Mouse (Mus musculus): ENCODE results near the gene Rasip1. TPM values are rescaled to one million over a fixed set of nuclear protein-coding genes. Genes with fewer than 3 reads are reported as not detected.
"Not testable (repeated sequence)": the region's sequence is repeated elsewhere in the genome, so short reads cannot be mapped to it uniquely, and the experiment has no call there.

The Rasip1 gene
- total RNA-seq, 2 experiments from 2014 or later: 6.4 to 7.9 TPM

GRCm38 (mm10) chr7:45643441-45644178 lies 16.3 kb downstream of the Rasip1 start:
- DNase-seq (ENCODE audit: low spot score in 2 of 2): peak; percentile 89 to 93

GRCm38 (mm10) chr7:45644183-45644582 lies 16.9 kb downstream of the Rasip1 start:
- peak; percentile 60 to 77 for DNase-seq (ENCODE audit: low spot score in 2 of 2)

DNA sequence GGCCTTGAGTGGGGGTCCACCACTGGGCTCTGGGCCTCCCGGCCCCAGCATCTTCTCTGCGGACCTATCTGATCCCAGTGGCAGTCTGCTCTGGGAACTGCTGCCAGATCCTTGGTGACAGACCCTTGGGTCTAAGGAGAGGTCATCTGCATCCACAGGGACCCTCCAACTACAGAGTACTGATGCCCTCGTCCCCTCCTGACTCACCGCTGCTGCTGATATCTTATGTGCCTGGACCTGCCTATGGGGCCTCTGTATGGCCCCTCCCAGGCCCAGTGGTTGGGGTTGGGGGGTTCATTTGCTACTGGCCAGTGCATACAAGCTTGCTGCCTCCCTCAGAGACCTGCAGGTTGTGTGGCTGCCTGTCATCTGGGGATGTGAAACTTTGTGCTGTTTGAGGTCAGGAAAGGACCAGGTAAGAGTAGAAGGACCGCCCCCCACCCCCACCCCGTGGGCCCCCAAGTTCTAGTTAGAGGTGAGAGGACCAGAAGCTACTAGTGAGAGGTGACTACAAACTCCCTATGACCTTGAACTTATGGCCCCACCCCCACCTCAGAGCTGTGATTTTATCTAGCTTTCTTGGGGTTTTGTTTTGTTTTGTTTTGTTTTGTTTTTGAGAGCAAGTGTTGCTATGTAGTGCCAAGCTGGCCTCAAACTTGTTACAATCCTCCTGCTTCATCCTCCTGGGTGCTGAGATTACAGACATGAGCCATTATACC lies 17.7 kb downstream of the Rasip1 start:
- no peak for DNase-seq (ENCODE audit: low spot score in 2 of 2)

DNA sequence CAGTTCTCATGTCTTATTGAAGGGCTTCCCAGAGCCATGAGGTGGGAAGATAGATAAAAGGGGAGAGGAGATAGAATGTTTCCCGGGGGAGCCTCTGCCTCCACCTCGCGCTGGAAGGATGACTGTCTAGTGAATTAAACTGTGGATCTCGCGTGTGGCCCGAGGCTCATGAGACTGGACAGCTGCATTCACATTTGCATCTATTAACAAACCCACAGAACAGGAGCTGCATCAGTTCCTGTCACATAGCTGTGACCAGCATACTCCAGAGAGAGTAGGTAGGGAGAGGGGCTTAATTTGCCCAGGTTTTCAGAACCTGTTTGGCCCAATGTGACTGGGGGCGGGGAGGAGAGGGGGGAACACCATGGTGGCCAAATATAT lies 18.3 kb downstream of the Rasip1 start:
- no peak for DNase-seq (ENCODE audit: low spot score in 2 of 2)

GRCm38 (mm10) chr7:45646671-45647070 lies 19.4 kb downstream of the Rasip1 start:
- no peak for DNase-seq (ENCODE audit: low spot score in 2 of 2)

GRCm38 (mm10) chr7:45649351-45649750 lies 22.1 kb downstream of the Rasip1 start:
- DNase-seq (ENCODE audit: low spot score in 2 of 2): no peak

DNA sequence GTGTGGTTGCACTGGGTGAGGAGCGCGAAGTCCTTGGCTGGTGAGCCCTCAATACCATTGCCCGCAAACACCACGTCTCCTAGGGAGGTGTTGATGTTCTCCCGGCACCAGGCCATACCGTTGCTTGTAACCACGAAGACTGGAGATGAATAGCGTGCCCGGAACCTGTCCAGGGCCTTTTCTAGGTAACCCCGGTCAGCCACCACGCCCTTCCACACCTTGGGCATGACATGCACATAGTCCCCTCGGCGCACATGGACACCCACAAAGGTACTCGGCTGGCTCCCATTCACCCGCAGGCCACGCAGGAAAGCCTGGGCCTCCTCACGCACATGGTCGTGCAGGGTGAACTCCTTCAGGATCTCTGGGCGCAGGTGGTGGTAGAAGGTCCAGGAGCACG lies 23.2 kb downstream of the Rasip1 start:
- DNase-seq (ENCODE audit: low spot score in 2 of 2): not testable (repeated sequence)

- no peak for DNase-seq (ENCODE audit: low spot score in 2 of 2)
Observed at GRCm38 (mm10) chr7:45654424-45655047, 27.2 kb downstream of the Rasip1 start.

DNA sequence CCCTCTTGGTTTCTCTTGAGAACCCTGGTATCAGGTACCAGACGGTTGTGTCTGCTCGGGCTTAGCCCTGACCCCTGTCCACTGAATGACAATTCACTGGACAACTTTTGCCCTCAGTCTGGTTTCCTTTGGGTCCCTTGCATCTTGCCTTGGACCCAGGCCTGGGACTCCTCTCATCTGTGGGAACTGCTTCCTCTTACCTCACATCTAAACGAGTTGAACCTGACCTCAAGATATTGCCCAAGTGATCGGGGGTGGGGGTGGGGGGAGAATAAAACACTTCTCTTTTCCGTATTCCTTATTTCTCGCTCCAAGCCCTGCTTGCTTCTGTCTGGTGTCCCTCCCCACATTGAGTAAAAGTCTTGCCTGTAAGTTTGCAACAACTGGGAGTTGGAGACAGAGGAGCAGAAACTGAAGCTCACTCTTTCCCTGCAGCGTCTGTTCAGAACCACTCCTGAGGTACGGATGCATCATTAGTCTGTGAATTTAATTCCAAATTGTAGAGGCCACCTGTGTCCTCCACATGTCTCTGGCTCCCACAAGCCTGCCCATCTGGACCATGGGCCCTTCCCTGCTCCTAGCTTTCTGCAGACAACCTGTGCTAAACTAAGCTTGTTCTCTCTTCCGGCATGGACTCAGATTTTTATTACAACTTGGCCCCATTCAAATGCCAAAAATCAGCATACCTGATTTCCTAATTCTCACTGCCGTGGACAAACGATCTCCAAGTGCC lies 33.6 kb downstream of the Rasip1 start:
- no peak for DNase-seq (ENCODE audit: low spot score in 2 of 2)

- not testable (repeated sequence) for DNase-seq (ENCODE audit: low spot score in 2 of 2)
Observed at GRCm38 (mm10) chr7:45661702-45662101, 34.4 kb downstream of the Rasip1 start.

DNA sequence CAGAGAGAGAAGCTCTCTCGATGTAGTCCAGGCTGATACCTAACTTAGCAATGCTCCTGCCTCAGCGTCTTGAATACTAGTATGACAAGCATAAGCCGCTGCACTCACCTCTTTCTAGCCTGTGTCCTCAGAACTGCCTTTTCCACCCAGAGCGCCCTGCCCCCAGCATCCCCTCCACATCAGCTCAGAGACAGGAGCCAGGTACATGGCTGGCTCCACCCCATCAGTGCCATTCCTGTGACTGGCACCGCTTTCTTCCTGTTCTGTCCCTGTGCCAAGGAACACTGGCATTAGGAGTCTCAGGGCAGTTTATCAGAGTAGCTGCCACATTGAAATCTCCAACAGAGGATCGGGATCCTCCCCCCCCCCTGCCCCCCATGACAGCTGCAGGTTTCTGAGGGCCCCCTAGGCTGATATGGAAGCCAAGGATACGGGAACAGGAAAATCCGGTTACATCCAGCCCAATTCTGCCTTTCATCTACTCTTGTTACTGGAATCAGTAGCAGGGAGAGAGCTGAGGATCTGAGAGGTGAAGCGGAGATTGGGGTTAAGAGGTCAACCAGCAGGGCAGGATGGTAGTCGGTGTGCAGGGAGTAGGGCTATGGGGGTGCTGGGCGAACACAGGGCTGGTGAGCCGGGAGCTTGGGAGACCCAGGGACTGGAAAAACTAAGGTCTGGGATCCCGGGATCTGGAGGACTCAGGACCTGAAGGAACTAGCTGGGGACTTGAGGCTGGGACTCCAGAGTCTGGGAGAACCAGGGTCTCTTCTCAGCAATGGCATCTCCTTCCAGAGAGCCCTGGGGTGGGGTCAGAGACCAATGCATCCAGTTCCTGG lies 38.2 kb downstream of the Rasip1 start:
- DNase-seq (ENCODE audit: low spot score in 2 of 2): no peak

DNA sequence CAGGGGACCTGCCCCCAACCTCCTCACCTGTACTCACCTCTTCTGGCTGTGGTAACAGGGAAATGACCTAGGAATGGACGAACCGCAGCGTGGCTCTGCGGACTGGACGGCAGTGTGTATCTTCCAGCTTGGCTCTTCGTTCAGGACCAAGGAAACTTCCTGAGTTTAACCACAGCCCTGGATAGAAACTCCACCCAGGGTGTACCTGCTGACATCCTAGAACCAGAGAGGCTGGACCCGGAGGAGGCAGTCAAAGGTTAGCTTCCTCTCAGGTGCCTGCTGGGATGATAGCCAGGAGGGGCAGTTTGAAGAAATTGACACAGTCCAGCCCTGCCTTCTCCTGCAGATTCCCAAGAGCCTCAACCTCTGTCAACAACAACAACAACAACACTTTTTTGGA lies 38.9 kb downstream of the Rasip1 start, which contains the start of gene Fut2:
Fut2 (minus strand) TSS at position 234 of the 400 bp plus-strand sequence.
- no peak for DNase-seq (ENCODE audit: low spot score in 2 of 2)

DNA sequence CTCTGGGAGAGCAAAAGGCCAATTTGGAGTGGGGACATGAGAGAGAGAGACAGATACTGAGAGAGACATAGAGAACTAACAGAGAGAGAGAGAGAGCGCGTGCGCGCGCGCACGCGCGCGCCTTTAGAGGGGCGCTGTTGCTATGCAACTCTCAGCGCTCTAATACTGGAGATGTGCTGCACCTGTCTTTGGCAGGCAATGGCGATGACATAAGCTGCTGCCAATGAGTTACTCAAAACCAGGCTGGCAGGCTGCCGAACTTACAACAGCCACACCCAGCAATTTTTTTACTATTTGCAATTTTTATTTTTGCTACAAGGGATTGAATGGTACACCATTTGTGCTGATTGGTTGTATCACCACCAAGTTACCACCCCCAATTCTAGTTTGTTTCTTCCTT lies 40.5 kb downstream of the Rasip1 start:
- no peak for DNase-seq (ENCODE audit: low spot score in 2 of 2)

DNA sequence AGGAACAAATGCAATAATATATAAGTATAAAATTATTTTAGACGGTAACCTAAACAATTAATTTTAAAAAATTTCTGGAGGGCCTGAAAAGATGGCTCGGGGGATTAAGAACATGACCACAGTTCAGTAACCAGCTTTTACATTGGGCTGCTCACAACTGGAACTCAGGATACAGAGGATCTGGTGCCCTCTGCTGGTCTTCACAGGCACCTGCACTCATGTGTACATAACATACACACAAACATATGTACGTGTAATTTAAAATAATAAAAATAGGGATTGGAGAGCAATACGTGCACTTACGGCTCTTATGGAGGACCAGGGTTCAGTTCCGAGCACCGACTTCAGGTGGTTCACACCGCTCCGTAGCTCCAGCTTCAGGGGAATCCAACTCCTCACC lies 41.6 kb downstream of the Rasip1 start:
- no peak for DNase-seq (ENCODE audit: low spot score in 2 of 2)

DNA sequence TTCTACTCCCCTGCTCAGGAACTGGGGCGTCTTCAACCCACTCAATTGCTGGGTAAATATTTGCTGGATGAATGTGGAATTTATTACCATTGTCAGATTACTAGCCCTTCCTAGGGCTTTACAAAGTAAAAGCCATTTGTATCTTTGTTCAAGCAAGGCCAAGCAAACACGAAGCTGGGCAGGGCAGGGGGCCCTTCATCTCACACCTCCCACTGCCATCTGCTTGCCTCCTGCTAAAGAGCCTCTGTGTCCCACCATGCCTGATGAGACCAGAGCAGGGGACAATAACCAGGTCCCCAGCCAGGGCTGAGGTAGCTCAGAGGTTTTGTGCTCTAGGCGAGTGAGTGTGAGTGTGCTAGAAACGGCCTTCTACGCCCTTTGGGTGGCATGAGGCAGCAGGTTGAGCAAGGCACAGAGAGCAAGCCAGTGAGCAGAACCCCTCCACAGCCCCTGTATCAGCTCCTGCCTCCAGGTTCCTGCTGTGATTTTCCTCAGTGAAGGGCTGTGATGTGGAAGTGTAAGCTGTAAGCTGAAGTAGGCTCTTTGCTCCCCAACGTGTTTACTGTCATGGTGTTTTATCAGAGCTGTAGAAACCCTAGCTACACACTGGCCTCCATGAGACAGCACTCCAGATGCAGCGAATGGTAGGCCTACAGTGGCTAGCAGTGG lies 50.5 kb downstream of the Rasip1 start:
- DNase-seq (ENCODE audit: low spot score in 2 of 2): no peak

- no peak for DNase-seq (ENCODE audit: low spot score in 2 of 2)
Observed at GRCm38 (mm10) chr7:45678513-45678912, 51.2 kb downstream of the Rasip1 start.

GRCm38 (mm10) chr7:45679966-45680621 lies 52.8 kb downstream of the Rasip1 start:
- DNase-seq (ENCODE audit: low spot score in 2 of 2): no peak

GRCm38 (mm10) chr7:45681046-45681736 lies 53.9 kb downstream of the Rasip1 start:
- DNase-seq (ENCODE audit: low spot score in 2 of 2): no peak

Data from left cerebral cortex, adult 18-20 months (tissue).